Mouse (Mus musculus) cortical plate, adult 2 months (tissue): ENCODE results near the gene Tbc1d5.

Experiments
- CTCF ChIP-seq: fragments of 200-500 bp; IDR thresholded peaks from 2 replicates; pipeline ENCODE4 v1.5.1; 2011; ENCODE audit warnings: mild to moderate bottlenecking, control low read depth, low read length; ENCODE audit not compliant: insufficient read depth; ENCODE audit errors: extremely low read depth
- POLR2A ChIP-seq: fragments of 200-500 bp; IDR thresholded peaks from 2 replicates; pipeline ENCODE4 v1.6.1; 2011; ENCODE audit warnings: mild to moderate bottlenecking, low read length, control low read depth; ENCODE audit not compliant: insufficient read depth; ENCODE audit errors: extremely low read depth

DNA sequence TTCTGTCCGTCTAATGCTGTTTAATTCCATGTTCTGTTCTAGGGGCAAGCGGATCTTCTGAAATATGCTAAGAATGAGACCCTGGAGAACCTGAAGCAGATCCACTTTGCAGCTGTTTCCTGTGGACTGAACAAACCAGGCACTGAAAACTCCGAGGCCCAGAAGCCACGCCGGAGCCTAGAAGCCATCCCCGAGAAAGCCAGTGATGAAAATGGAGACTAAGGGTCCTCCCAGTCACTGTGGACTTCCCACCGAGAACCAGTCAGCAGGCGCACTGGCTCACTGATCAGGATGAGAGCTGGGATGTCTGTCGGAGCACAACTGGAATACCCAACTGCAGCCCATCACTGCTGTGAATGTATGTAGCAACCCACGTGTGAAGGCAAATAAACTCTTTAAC lies 491.5 kb downstream of the Tbc1d5 start:
- TF ChIP-seq CTCF: no peak
- TF ChIP-seq POLR2A: no peak
